Mouse (Mus musculus) testis, adult 2 months (tissue): ENCODE data around the gene Foxr1.

Experiments used
- CTCF ChIP-seq: fragments of 200-500 bp; IDR thresholded peaks from 2 replicates; pipeline ENCODE4 v1.5.1; 2012; ENCODE audit warnings: low read depth, mild to moderate bottlenecking, inconsistent platforms, low read length, moderate library complexity; ENCODE audit not compliant: control insufficient read depth, insufficient read depth, insufficient replicate concordance
- POLR2A ChIP-seq: fragments of 200-500 bp; IDR thresholded peaks from 2 replicates; pipeline ENCODE4 v1.6.1; 2012; ENCODE audit warnings: low read depth, mild to moderate bottlenecking, inconsistent platforms, low read length, moderate library complexity; ENCODE audit not compliant: control insufficient read depth

DNA sequence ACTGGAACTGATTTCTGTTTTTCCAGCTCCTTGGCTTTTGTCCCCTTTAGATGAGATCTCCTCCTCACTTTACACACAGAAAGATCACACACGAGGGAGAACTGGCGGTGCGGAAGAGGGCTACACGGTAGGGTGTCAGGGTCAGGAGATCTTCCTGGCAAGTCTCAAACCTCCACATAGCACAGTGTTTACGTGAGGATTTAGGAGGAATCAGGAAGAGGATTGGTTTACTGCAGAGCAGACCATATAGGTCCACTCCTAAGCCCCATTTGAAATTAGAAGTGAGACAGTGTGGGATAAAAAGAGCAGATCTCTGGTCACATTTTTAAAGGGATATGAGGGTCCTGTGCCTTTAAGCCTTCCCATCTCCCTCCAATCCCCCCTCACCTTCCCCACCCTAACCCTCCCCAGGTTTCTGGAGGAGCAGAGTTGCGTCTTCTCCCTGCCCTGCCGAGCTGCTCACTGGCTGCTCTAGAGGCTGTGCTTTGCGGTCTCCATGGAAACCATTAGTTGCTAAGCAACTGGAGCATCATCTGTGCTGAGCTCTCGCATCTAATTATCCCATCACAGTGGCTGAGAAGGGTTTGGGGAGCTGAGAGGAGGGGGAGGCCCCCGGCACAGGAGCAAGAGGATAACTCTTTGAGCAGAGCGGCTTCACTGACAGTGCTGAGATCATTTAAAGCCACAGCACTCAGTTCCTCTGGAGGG, 16.3 kb upstream of the Foxr1 start:
- peak; percentile 67; the same call in 1 of the 2 replicates for TF ChIP-seq POLR2A
- no peak for TF ChIP-seq CTCF
